Mouse (Mus musculus): ENCODE measurements around the gene Arhgef3. TPM values are rescaled to one million over a fixed set of nuclear protein-coding genes. Genes with fewer than 3 reads are reported as not detected.

Arhgef3 gene
- total RNA-seq, 2 experiments from 2014 or later, result 5.8 to 6.3 TPM

DNA sequence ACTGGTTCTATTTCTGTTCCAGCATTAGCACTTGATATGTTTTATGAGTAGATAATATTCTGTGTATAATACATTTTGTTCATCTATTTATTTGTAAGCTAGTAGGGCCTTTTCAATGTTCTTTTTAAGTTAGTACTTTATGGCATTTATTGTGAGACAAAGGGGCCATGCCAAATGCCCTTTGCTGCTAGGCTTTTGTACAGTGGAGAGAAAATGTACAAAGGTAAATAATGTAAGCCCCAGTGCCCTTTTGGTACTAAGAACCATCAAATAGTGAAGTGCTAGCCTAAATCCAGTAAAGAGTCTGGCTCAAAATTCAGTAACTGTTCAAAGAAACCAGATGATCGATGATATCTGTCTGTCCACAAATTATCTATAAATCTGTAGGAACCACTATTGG lies 307.6 kb downstream of the Arhgef3 start:
- no peak for ATAC-seq (replicated peaks; ENCODE audit: low FRiP score, poor library complexity, severe bottlenecking)

GRCm38 (mm10) chr14:27428573-27428972 lies 313.9 kb downstream of the Arhgef3 start, which contains the start of gene Fam208a:
TSS of gene Fam208a (plus strand) at chr14:27428834.
- ATAC-seq (replicated peaks; ENCODE audit: low FRiP score, poor library complexity, severe bottlenecking), result peak; percentile 97

- ATAC-seq (replicated peaks; ENCODE audit: low FRiP score, poor library complexity, severe bottlenecking), result peak; percentile 85
Measured at GRCm38 (mm10) chr14:27428973-27429711, 314.4 kb downstream of the Arhgef3 start.

GRCm38 (mm10) chr14:27430280-27430679 lies 315.6 kb downstream of the Arhgef3 start:
- no peak for ATAC-seq (replicated peaks; ENCODE audit: low FRiP score, poor library complexity, severe bottlenecking)

DNA sequence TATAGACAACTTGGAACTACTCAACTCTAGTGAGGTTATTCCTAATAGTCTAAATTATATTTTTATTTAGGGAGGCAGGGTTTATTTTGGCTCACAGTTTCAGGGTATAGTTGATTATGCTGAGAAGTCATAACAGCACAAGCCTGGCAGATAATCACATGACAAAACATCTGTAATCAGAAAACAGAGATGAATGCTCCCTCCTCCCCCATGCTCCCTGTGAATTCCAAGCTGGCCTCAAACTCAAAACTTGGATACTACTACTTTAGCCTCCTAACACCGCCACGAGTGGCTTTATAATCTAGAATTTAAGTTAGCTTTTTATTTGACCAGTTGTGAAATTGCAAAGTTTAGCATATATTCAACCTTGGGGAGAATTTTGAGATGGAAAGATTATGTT lies 317.4 kb downstream of the Arhgef3 start:
- no peak for ATAC-seq (replicated peaks; ENCODE audit: low FRiP score, poor library complexity, severe bottlenecking)

DNA sequence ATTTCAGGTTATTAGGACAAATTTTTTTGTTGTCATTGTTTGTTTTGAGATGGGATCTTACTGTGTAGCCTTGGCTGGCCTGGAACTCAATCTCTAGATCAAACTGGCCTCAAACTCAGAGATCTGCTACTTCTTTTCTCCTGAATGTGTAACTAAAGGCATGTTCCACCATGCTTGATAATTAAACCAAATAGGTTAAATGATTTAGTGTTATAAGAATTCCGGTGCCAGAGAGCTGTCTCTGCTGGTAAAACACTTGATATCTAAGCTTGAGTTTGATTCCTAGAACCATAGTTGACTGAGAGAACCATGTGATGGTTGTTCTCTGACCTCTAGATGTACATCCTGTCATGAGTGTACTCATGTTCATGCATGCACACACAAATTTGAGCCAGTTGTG lies 321.4 kb downstream of the Arhgef3 start:
- ATAC-seq (replicated peaks; ENCODE audit: low FRiP score, poor library complexity, severe bottlenecking), result no peak

- no peak for ATAC-seq (replicated peaks; ENCODE audit: low FRiP score, poor library complexity, severe bottlenecking)
Measured at GRCm38 (mm10) chr14:27436826-27437225, 322.1 kb downstream of the Arhgef3 start.

- ATAC-seq (replicated peaks; ENCODE audit: low FRiP score, poor library complexity, severe bottlenecking), result no peak
Measured at GRCm38 (mm10) chr14:27440921-27441320, 326.2 kb downstream of the Arhgef3 start.

DNA sequence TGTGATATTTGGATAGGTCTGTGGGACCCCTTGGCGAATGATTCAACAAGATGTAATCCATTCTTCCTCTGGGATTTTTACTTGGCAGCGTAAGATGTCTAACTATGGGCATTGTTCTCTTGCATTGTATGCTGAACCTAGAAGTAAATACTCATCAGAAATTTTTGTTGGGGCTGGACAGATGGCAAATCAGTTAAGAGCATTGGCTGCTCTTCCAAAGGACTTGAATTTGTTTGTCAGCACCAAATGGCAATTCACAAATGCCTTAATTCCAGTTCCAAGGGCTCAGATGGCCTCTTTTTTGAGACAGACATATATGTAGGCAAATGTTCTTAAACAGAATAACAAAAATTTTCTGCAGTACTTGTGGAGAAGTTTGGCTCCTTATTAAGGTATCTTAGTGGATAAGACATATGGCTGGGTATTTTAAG lies 330.2 kb downstream of the Arhgef3 start:
- ATAC-seq (replicated peaks; ENCODE audit: low FRiP score, poor library complexity, severe bottlenecking), result no peak

DNA sequence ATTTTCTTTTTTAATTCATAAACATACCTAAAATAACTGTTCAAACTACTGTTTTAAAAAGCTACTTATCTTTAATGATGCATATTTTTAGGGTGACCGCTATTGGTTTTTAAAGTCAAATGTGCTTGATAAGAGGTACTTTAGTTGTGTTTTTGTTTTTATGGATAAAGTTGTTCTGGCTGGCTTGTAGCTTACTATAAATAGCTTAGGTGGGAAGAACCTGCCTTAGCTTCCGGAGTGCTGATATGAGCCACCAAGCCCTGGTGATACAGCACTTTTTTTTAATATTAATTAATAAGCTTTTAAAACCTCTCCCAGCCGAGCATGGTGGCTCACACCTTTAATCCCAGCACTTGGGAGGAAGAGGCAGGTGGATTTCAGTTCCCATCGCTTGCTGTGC lies 332.3 kb downstream of the Arhgef3 start:
- no peak for ATAC-seq (replicated peaks; ENCODE audit: low FRiP score, poor library complexity, severe bottlenecking)

Other genes with a start within 250 kb of the Arhgef3 start
- gene Asb14, start 220.3 kb upstream of the Arhgef3 start, total RNA-seq (2015; ENCODE audit: low replicate concordance), result not detected in 2 replicates
- not detected in 2 replicates for gene Asb14, start 220.3 kb upstream of the Arhgef3 start, total RNA-seq (2017; ENCODE audit: low replicate concordance)
- gene Appl1, start 143.7 kb upstream of the Arhgef3 start, total RNA-seq (2015; ENCODE audit: low replicate concordance), result 2.9 and 4.0 TPM in 2 replicates
- 3.5 and 3.6 TPM in 2 replicates for gene Appl1, start 143.7 kb upstream of the Arhgef3 start, total RNA-seq (2017; ENCODE audit: low replicate concordance)
- not detected in 2 replicates for gene Hesx1, start 120.5 kb upstream of the Arhgef3 start, total RNA-seq (2015; ENCODE audit: low replicate concordance)
- not detected in 2 replicates for gene Hesx1, start 120.5 kb upstream of the Arhgef3 start, total RNA-seq (2017; ENCODE audit: low replicate concordance)
- gene Il17rd, start 76.0 kb upstream of the Arhgef3 start, total RNA-seq (2015; ENCODE audit: low replicate concordance), result not detected in 2 replicates
- gene Il17rd, start 76.0 kb upstream of the Arhgef3 start, total RNA-seq (2017; ENCODE audit: low replicate concordance), result not detected in 2 replicates

Data from erythroid progenitor cell, adult 5-6 weeks (primary cell).